ENCODE assay signal across 21 mouse cellular contexts in genomic region chr15:16532587-16532986, GRCm38 (mm10).
DNase-seq lines count a peak whose midpoint lies in the region; ATAC-seq lines count a peak whose summit lies in the region.
"Had no signal": no experiment of that assay in that cellular context is flagged by ENCODE, and none has a peak within 500 bp of the region (broad histone marks: within the 10 kb centered on the region; RNA-seq: fewer than 3 reads in every experiment).

No protein-coding gene starts in this region.

- no peak for DNase-seq in heart, postnatal 36 days
- no peak for DNase-seq in limb, embryonic 11.5 days (ENCODE audit: low spot score)
- DNase-seq in limb, embryonic 10.5 days (ENCODE audit: low spot score) = no peak
- DNase-seq: adrenal gland, adult 2 months; adrenal gland, postnatal 10 days; adrenal gland, postnatal 25 days; cerebellum, adult 11 months; cerebellum, adult 18-20 months; cerebellum, adult 8-10 months; cerebellum, adult 9-11 months; cerebellum, postnatal 14 days; cerebellum, postnatal 36 days; embryo, embryonic 11 days had no signal

- no peaks in the 10 kb centered on the region for H3K36me3 ChIP-seq in heart, embryonic 12.5 days
- no peaks in the 10 kb centered on the region for H3K36me3 ChIP-seq in limb, embryonic 11.5 days (ENCODE audit: control insufficient read depth, insufficient read depth, low read length)
- H3K36me3 ChIP-seq in limb, embryonic 10.5 days = no peaks in the 10 kb centered on the region
- H3K36me3 ChIP-seq: embryonic facial prominence, embryonic 13.5 days; embryonic facial prominence, embryonic 15.5 days; forebrain, embryonic 10.5 days; forebrain, embryonic 12.5 days had no signal

- H3K4me3 ChIP-seq in heart, embryonic 12.5 days = no peak overlapping the region
- no peak overlapping the region for H3K4me3 ChIP-seq in limb, embryonic 11.5 days (ENCODE audit: low read depth, low read length)
- no peak overlapping the region for H3K4me3 ChIP-seq in limb, embryonic 10.5 days
- H3K4me3 ChIP-seq: embryonic facial prominence, embryonic 13.5 days; embryonic facial prominence, embryonic 15.5 days; erythroblast, embryonic 14.5 days; forebrain, embryonic 10.5 days; forebrain, embryonic 12.5 days had no signal

- intact Hi-C loops in heart, postnatal 36 days (cut with DNase I) = no loop called here

- no peak overlapping the region for H3K9ac ChIP-seq in heart, embryonic 12.5 days
- H3K9ac ChIP-seq in limb, embryonic 11.5 days (ENCODE audit: low read length) = no peak overlapping the region
- H3K9ac ChIP-seq: embryonic facial prominence, embryonic 13.5 days; embryonic facial prominence, embryonic 15.5 days; forebrain, embryonic 12.5 days had no signal

- H3K27me3 ChIP-seq in heart, embryonic 12.5 days (replicated peaks) = no peaks in the 10 kb centered on the region
- H3K27me3 ChIP-seq in limb, embryonic 11.5 days (ENCODE audit: control insufficient read depth, insufficient read depth, low read length) = no peaks in the 10 kb centered on the region
- H3K27me3 ChIP-seq in limb, embryonic 10.5 days (ENCODE audit: low read depth, poor library complexity, severe bottlenecking) = no peaks in the 10 kb centered on the region
- H3K27me3 ChIP-seq: embryonic facial prominence, embryonic 13.5 days; embryonic facial prominence, embryonic 15.5 days; forebrain, embryonic 12.5 days had no signal

- H3K4me1 ChIP-seq in heart, embryonic 12.5 days (replicated peaks) = no peaks in the 10 kb centered on the region
- H3K4me1 ChIP-seq in limb, embryonic 11.5 days (ENCODE audit: control insufficient read depth, insufficient read depth, low read length) = no peaks in the 10 kb centered on the region
- no peaks in the 10 kb centered on the region for H3K4me1 ChIP-seq in limb, embryonic 10.5 days
- H3K4me1 ChIP-seq: embryonic facial prominence, embryonic 13.5 days; embryonic facial prominence, embryonic 15.5 days; forebrain, embryonic 10.5 days; forebrain, embryonic 12.5 days had no signal

- no peaks in the 10 kb centered on the region for H3K9me3 ChIP-seq in heart, embryonic 12.5 days (replicated peaks)
- no peaks in the 10 kb centered on the region for H3K9me3 ChIP-seq in limb, embryonic 11.5 days (ENCODE audit: control insufficient read depth, low read length)
- H3K9me3 ChIP-seq in limb, embryonic 10.5 days (replicated peaks) = no peaks in the 10 kb centered on the region
- H3K9me3 ChIP-seq: embryonic facial prominence, embryonic 13.5 days; embryonic facial prominence, embryonic 15.5 days; forebrain, embryonic 10.5 days; forebrain, embryonic 12.5 days had no signal

- H3K27ac ChIP-seq in heart, embryonic 12.5 days (ENCODE audit: poor library complexity, severe bottlenecking) = no peak overlapping the region
- H3K27ac ChIP-seq in limb, embryonic 11.5 days (replicated peaks; ENCODE audit: low read depth, low read length) = no peak overlapping the region
- no peak overlapping the region for H3K27ac ChIP-seq in limb, embryonic 10.5 days
- H3K27ac ChIP-seq: embryonic facial prominence, embryonic 13.5 days; embryonic facial prominence, embryonic 15.5 days; forebrain, embryonic 10.5 days; forebrain, embryonic 12.5 days had no signal

- 0 out of 2 replicates have a peak, but pooled peaks have one; percentile 9 for ATAC-seq in heart, embryonic 12.5 days (ENCODE audit: insufficient number of reproducible peaks, low FRiP score)
- 0 out of 2 replicates have a peak, but pooled peaks have one; percentile 51 for ATAC-seq in limb, embryonic 11.5 days (ENCODE audit: insufficient number of reproducible peaks, low FRiP score, low TSS enrichment, low read depth)
- ATAC-seq: forebrain, embryonic 14.5 days; forebrain, embryonic 16.5 days had no signal

- WGBS in heart, embryonic 12.5 days = 86% methylated on average over 6 of the region's 6 CpGs
- 94% methylated on average over 6 of the region's 6 CpGs for WGBS in limb, embryonic 11.5 days
- WGBS in limb, embryonic 10.5 days = 88% methylated on average over 6 of the region's 6 CpGs

- H3K4me2 ChIP-seq in heart, embryonic 12.5 days = no peak overlapping the region
- no peak overlapping the region for H3K4me2 ChIP-seq in limb, embryonic 11.5 days (ENCODE audit: low read depth, severe bottlenecking)
- H3K4me2 ChIP-seq: embryonic facial prominence, embryonic 13.5 days; embryonic facial prominence, embryonic 15.5 days; forebrain, embryonic 12.5 days had no signal
